9 mouse cellular contexts compared by ENCODE assay signal in genomic region chr14:76379411-76379810, GRCm38 (mm10).
"Had no signal": no experiment of that assay in that cellular context is flagged by ENCODE, and none has a peak within 500 bp of the region (broad histone marks: within the 10 kb centered on the region; RNA-seq: fewer than 3 reads in every experiment).

No protein-coding gene starts in this region.

- DNase-seq: liver, postnatal 0 days; lung, adult 2 months; lung, postnatal 14 days; lung, postnatal 36 days; right cerebral cortex, postnatal 14 days; spleen, adult 18-20 months; thymus, adult 18-20 months; thymus, postnatal 14 days; thymus, postnatal 36 days had no signal
